Mouse (Mus musculus) macrophage (primary cell): ENCODE measurements around the gene Eepd1. TPM values are rescaled to one million over a fixed set of nuclear protein-coding genes. Genes with fewer than 3 reads are reported as not detected.
"Not testable (repeated sequence)": the region's sequence is repeated elsewhere in the genome, so short reads cannot be mapped to it uniquely, and the experiment has no call there.

Experiments
- H3K27ac ChIP-seq: fragments of 350-480 bp; formaldehyde crosslinking; 2 replicates; pipeline ENCODE4 v1.9.0; 2021
- H3K36me3 ChIP-seq: fragments of 350-480 bp; formaldehyde crosslinking; 2 replicates; pipeline ENCODE4 v1.9.0; 2021; ENCODE audit errors: inconsistent target
- H3K4me3 ChIP-seq: fragments of 350-480 bp; formaldehyde crosslinking; 2 replicates; pipeline ENCODE4 v1.9.0; 2021; ENCODE audit errors: inconsistent target
- H3K79me2 ChIP-seq: fragments of 350-480 bp; formaldehyde crosslinking; 2 replicates; pipeline ENCODE4 v1.9.0; 2021; ENCODE audit errors: inconsistent target
- WGBS: methylation state at CpG from one replicate; pipeline ENCODE4 v1.1.7; 2026; ENCODE audit warnings: inconsistent platforms; ENCODE audit not compliant: missing documents; 5-methylcytosine and 5-hydroxymethylcytosine counted together
- polyA plus RNA-seq: library from polyadenylated mRNA; stranded (reverse); fragments of 250-400 nt; gene quantifications from 3 replicates; pipeline ENCODE4 v1.2.4, GENCODE M21; 2018; ENCODE audit warnings: inconsistent platforms
- total RNA-seq, 78 experiments: library from RNA; depleted of rRNA; stranded (reverse); fragments of 250-400 nt; gene quantifications; 1 replicate in 9 of 78; 2 replicates in 24 of 78; 3 replicates in 43 of 78; 4 replicates in 2 of 78; pipeline ENCODE4 v1.2.4; 2018; ENCODE audit warnings: inconsistent platforms in 56 of 78

Gene Eepd1
- 100 to 1,000 TPM in 17 of 26 experiments, 10 to 100 TPM in 8, 1 to 10 TPM in 1; 6.3 to 337 (median 134) TPM for total RNA-seq (2018; cell fraction: chromatin; rRNA removed)
- 10 to 100 TPM; 18.6 to 53.9 (median 33.0) TPM for total RNA-seq (2018; cell fraction: cytosol; rRNA removed)
- 100 to 1,000 TPM in 7 of 26 experiments, 10 to 100 TPM in 19; 12.8 to 225 (median 54.1) TPM for total RNA-seq (2018; cell fraction: nucleus; rRNA removed)
- 15.4 to 45.8 TPM (median 36.5 TPM) in 3 replicates for polyA plus RNA-seq

- Histone ChIP-seq H3K27ac (peak within 1 kb of the TSS; percentile 55), H3K36me3 (no peaks in the 10 kb centered on the region), H3K4me3 (peak within 1 kb of the TSS; percentile 57), H3K79me2 (peaks cover 49% of the 10 kb centered on the region)
- WGBS: under 1% methylated on average over 73 of the region's 75 CpGs
Observed at GRCm38 (mm10) chr9:25481344-25482095, at the start of gene Eepd1. TSS of gene Eepd1 (plus strand) at chr9:25481547.

- H3K4me3 ChIP-seq: no peak overlapping the region
- H3K79me2 ChIP-seq: no peaks in the 10 kb centered on the region
- no peaks in the 10 kb centered on the region for H3K36me3 ChIP-seq
- no peak overlapping the region for H3K27ac ChIP-seq
- 95% methylated on average over 3 of the region's 3 CpGs for WGBS
Observed at GRCm38 (mm10) chr9:25438836-25439235, 42.5 kb upstream of the Eepd1 start.

- H3K4me3 ChIP-seq, H3K79me2 ChIP-seq, H3K36me3 ChIP-seq, H3K27ac ChIP-seq: not testable (repeated sequence)
- 88% methylated on average over 1 of the region's 5 CpGs for WGBS
Observed at GRCm38 (mm10) chr9:25440046-25440445, 41.3 kb upstream of the Eepd1 start.

GRCm38 (mm10) chr9:25442041-25442440 lies 39.3 kb upstream of the Eepd1 start:
- Histone ChIP-seq H3K79me2 (no peaks in the 10 kb centered on the region), H3K27ac (no peak overlapping the region), H3K4me3 (no peak overlapping the region), H3K36me3 (no peaks in the 10 kb centered on the region)

GRCm38 (mm10) chr9:25443029-25443428 lies 38.3 kb upstream of the Eepd1 start:
- no peak overlapping the region for H3K27ac ChIP-seq
- H3K4me3 ChIP-seq: no peak overlapping the region
- WGBS: 84% methylated on average over 3 of the region's 3 CpGs
- no peaks in the 10 kb centered on the region for H3K36me3 ChIP-seq
- H3K79me2 ChIP-seq: no peaks in the 10 kb centered on the region

GRCm38 (mm10) chr9:25443546-25443945 lies 37.8 kb upstream of the Eepd1 start:
- H3K4me3 ChIP-seq: no peak overlapping the region
- no peak overlapping the region for H3K27ac ChIP-seq

GRCm38 (mm10) chr9:25450394-25450793 lies 31.0 kb upstream of the Eepd1 start:
- H3K79me2 ChIP-seq: no peaks in the 10 kb centered on the region
- 72% methylated on average over 4 of the region's 4 CpGs for WGBS
- no peaks in the 10 kb centered on the region for H3K36me3 ChIP-seq
- no peak overlapping the region for H3K27ac ChIP-seq
- H3K4me3 ChIP-seq: no peak overlapping the region

More at GRCm38 (mm10) chr9:25443546-25443945, 37.8 kb upstream of the Eepd1 start:
- H3K36me3 ChIP-seq: no peaks in the 10 kb centered on the region
- no peaks in the 10 kb centered on the region for H3K79me2 ChIP-seq

GRCm38 (mm10) chr9:25455027-25455426 lies 26.3 kb upstream of the Eepd1 start:
- Histone ChIP-seq H3K27ac (no peak overlapping the region), H3K79me2 (no peaks in the 10 kb centered on the region), H3K36me3 (no peaks in the 10 kb centered on the region), H3K4me3 (no peak overlapping the region)
- whole genome bisulfite sequencing: 95% methylated on average over 2 of the region's 2 CpGs

- Histone ChIP-seq H3K4me3 (no peak overlapping the region), H3K36me3 (no peaks in the 10 kb centered on the region), H3K79me2 (no peaks in the 10 kb centered on the region), H3K27ac (no peak overlapping the region)
- WGBS: 86% methylated on average over 10 of the region's 10 CpGs
Observed at GRCm38 (mm10) chr9:25460835-25461555, 20.4 kb upstream of the Eepd1 start.

- Histone ChIP-seq H3K27ac (no peak overlapping the region), H3K36me3 (no peaks in the 10 kb centered on the region), H3K79me2 (no peaks in the 10 kb centered on the region), H3K4me3 (no peak overlapping the region)
- WGBS: 100% methylated on average over 1 of the region's 1 CpGs
Observed at GRCm38 (mm10) chr9:25464305-25464704, 17.0 kb upstream of the Eepd1 start.

- H3K27ac ChIP-seq: no peak overlapping the region
- 95% methylated on average over 7 of the region's 7 CpGs for WGBS
Observed at GRCm38 (mm10) chr9:25479392-25480020, 1.8 kb upstream of the Eepd1 start.

GRCm38 (mm10) chr9:25480676-25481075 lies 671 bp upstream of the Eepd1 start:
- WGBS: 33% methylated on average over 2 of the region's 2 CpGs
- H3K36me3 ChIP-seq: no peaks in the 10 kb centered on the region
- peaks cover 41% of the 10 kb centered on the region for H3K79me2 ChIP-seq
- H3K27ac ChIP-seq: peak overlapping the region; percentile 21; the same call in 1 of the 2 replicates
- H3K4me3 ChIP-seq: peak overlapping the region; percentile 11; the same call in 1 of the 2 replicates

More at GRCm38 (mm10) chr9:25479392-25480020, 1.8 kb upstream of the Eepd1 start:
- peaks cover 29% of the 10 kb centered on the region for H3K79me2 ChIP-seq
- no peak overlapping the region for H3K4me3 ChIP-seq
- H3K36me3 ChIP-seq: no peaks in the 10 kb centered on the region

- WGBS: 32% methylated on average over 22 of the region's 22 CpGs
- Histone ChIP-seq H3K4me3 (peak overlapping the region; percentile 57), H3K79me2 (peaks cover 59% of the 10 kb centered on the region), H3K36me3 (no peaks in the 10 kb centered on the region), H3K27ac (peak overlapping the region; percentile 55)
Observed at GRCm38 (mm10) chr9:25482322-25482998, 1.1 kb downstream of the Eepd1 start.

- H3K4me3 ChIP-seq: peak overlapping the region; percentile 57
- H3K36me3 ChIP-seq: no peaks in the 10 kb centered on the region
- H3K79me2 ChIP-seq: peaks cover 64% of the 10 kb centered on the region
- whole genome bisulfite sequencing: 87% methylated on average over 9 of the region's 9 CpGs
- 0 out of 2 replicates have a peak overlapping the region, but pooled peaks have one; percentile 7 for H3K27ac ChIP-seq
Observed at GRCm38 (mm10) chr9:25482999-25483347, 1.6 kb downstream of the Eepd1 start.
